Mouse (Mus musculus): ENCODE measurements around the gene Pdzk1.

Pdzk1 gene

DNA sequence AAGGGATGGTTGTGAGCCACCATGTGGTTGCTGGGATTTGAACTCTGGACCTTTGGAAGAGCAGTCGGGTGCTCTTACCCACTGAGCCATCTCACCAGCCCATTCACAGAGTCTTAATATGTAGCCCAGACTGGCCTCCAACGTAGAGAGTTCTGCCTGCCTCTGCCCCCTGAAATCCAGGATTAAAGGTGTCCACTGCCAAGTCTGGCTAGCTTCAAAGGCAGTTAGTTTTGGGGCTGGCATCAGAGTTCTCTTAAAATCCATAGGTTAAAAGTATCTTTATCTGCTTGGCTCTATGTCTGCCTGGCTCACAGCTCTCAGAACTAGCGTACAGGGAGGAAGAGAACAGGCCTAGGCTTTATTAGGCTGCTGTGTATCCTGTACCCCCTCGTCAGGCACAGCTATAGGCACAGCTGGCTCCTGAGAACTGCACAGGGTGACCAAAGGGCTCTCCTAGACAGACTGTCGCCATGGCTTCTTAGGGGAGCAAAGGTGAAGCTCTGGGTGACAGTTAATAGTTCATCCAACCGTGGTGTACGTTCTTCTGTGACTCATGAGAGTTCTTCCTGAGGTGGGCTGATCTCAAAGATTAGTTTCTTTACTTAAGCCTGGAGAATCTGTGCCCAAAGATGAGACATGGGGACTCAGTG lies 10.0 kb downstream of the Pdzk1 start:
- DNase-seq: no peak

GRCm38 (mm10) chr3:96845191-96845590 lies 16.1 kb downstream of the Pdzk1 start:
- no peak for DNase-seq

- DNase-seq: no peak
Observed at GRCm38 (mm10) chr3:96845806-96846205, 16.7 kb downstream of the Pdzk1 start.

DNA sequence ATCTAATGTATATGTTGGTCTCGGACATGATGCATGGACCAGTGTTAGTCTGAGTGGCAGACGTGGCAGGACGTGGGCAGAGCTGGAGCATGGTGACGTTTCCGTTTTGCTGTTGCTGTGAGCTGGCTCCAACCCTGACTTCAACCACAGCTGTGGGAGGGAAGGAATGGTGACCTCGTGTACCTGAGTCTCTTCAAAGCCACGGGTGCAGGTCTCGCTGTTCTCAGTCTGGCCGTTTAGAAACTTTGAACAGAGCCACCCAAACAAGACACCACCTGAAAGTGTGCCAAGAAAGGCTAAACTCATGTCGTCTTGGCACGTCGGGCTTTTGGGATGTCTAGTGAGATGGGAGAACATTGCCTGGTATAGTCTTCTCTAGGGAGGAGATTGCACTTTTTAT lies 17.9 kb downstream of the Pdzk1 start:
- no peak for DNase-seq

- DNase-seq: peak; percentile 11 to 37
Observed at GRCm38 (mm10) chr3:96847661-96848060, 18.6 kb downstream of the Pdzk1 start.

DNA sequence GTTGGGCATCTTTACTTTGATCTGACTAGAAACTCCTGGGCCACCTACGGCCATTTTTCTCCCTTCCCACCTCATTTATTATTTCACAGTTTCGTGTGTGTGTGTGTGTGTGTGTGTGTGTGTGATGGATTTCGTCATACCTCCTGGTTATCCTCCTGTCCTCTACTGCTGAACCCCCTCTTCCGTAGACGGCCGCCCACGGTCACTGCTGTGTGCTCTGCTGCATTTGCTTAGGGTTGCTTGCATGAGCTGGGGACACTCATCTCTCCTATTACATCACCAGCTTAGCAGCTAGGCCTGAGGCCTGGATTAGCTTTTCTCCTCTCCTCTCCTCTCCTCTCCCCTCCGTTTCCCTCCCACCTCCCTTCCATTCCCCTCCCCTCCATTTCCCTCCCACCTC lies 19.4 kb downstream of the Pdzk1 start:
- DNase-seq: no peak

GRCm38 (mm10) chr3:96849168-96849727 lies 20.2 kb downstream of the Pdzk1 start:
- DNase-seq: no peak

- no peak for DNase-seq
Observed at GRCm38 (mm10) chr3:96852561-96852960, 23.5 kb downstream of the Pdzk1 start.

- no peak for DNase-seq
Observed at GRCm38 (mm10) chr3:96854376-96854775, 25.3 kb downstream of the Pdzk1 start.

- no peak for DNase-seq
Observed at GRCm38 (mm10) chr3:96855833-96856232, 26.7 kb downstream of the Pdzk1 start.

GRCm38 (mm10) chr3:96860498-96860897 lies 31.4 kb downstream of the Pdzk1 start:
- no peak for DNase-seq

DNA sequence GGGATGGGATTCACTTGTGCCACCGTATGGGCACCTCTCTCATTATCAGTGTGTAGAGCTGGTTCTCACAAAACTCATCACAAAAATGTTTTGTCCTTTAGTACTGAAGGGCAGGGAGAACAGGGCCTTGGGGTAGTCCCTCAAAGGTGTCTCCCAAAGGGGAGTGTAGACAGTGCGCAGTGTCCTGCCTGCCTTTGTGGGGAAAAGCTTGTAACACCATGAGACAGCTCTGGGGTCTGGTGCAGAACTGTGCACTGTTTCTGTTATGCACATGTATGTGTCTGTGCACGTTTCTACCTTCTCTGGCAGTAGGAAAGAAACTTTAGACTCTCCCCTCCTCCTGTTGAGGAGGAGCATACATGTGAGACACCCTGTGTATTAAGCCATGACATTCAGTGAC lies 38.8 kb downstream of the Pdzk1 start:
- DNase-seq: no peak

GRCm38 (mm10) chr3:96868566-96868965 lies 39.5 kb downstream of the Pdzk1 start:
- DNase-seq: no peak

- no peak for DNase-seq
Observed at GRCm38 (mm10) chr3:96869091-96869490, 40.0 kb downstream of the Pdzk1 start.

GRCm38 (mm10) chr3:96870270-96870669 lies 41.2 kb downstream of the Pdzk1 start:
- DNase-seq: no peak

GRCm38 (mm10) chr3:96871070-96871469 lies 42.0 kb downstream of the Pdzk1 start:
- DNase-seq: no peak

DNA sequence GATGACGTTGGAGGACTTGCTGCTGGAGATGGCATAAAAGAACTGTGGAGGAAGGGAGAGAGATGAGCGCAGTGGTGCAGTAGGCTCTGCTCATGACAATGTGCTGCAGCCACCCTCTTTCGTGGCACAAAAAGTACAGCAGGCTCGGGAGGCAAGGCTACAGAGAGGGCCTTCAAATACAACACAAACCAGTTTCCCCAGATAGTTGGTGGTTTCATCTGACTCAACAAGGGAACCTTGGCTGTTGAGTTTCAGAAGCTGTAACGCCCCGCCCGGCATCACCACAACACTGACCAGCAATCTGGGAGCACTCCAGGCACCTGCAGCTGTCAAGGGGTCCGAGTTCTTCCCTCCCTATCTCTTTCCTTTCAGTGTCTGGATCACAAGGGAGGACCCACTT lies 43.4 kb downstream of the Pdzk1 start:
- DNase-seq: no peak

DNA sequence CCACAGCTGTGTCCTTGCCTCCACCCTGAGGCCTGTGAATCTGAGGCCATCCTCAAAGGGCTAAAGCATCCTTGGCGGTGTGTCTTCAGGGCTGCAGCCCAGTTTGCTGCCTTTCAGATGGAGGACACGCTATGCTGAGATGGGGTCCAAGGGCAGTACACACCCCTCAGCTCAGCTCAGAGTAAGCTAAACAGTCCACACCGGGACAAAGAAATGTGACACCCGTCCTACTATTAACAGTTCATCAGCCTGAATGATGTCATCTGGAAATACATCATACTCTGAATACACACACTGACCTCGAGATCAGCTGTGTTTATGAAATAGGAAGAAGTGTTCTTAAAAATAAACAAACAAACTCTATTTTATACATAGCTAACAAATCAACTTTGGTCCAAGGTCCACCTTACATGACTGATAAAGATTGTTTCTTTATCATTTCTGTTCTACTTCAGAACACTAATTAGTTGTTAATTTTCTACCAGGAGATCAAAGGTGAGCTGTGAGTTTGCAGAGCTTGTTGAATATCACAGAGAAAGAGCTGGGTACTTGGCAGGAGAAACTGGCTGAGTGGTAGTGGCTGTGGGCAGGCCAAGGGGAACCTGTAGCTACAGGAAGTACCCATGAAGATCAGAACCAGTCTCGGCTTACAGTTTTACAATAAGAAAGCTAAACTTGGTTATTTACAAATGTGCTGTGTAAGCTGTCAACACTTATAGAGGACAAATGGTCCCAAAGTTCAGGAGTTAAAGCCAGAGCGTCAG lies 45.9 kb downstream of the Pdzk1 start:
- DNase-seq: no peak

- no peak for DNase-seq
Observed at GRCm38 (mm10) chr3:96879536-96879935, 50.5 kb downstream of the Pdzk1 start.

- no peak for DNase-seq
Observed at GRCm38 (mm10) chr3:96880385-96880784, 51.3 kb downstream of the Pdzk1 start.

DNA sequence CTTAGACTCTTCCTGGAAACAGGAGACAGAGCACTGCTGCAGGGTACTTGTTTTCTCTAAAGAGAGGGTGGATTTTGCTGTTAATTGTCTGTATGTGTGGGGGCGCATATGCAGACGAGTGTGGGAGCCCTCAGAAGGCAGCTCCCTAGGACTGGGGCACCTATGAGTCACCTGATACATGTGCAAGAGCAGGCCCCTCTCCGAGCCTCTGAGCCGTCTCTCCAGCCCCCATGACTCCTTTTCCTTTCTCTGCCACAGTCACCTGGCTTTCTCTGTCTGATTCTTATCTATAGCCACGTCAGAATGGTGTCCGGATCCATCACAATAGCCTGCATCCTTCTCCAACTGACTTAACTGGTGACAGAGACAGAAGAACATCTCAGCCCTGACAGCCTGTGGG lies 52.5 kb downstream of the Pdzk1 start:
- DNase-seq: no peak

- DNase-seq: no peak
Observed at GRCm38 (mm10) chr3:96882061-96882849, 53.2 kb downstream of the Pdzk1 start.

- no peak for DNase-seq
Observed at GRCm38 (mm10) chr3:96883690-96884089, 54.6 kb downstream of the Pdzk1 start.
